Mouse (Mus musculus) brain, embryonic 14.5 days (tissue): Measurements from ENCODE around the gene Ankrd6.

Experiments used
- CTCF ChIP-seq: fragments of 200-500 bp; IDR thresholded peaks from 2 replicates; pipeline ENCODE4 v1.5.1; 2012; ENCODE audit warnings: inconsistent platforms, mild to moderate bottlenecking, moderate library complexity, borderline replicate concordance; ENCODE audit not compliant: insufficient read depth, insufficient read length; ENCODE audit errors: extremely low read depth
- POLR2A ChIP-seq: fragments of 200-500 bp; IDR thresholded peaks from 2 replicates; pipeline ENCODE4 v1.6.1; 2012; ENCODE audit warnings: mild to moderate bottlenecking, inconsistent platforms, borderline replicate concordance; ENCODE audit not compliant: poor library complexity, insufficient read depth, insufficient read length, severe bottlenecking; ENCODE audit errors: extremely low read depth

GRCm38 (mm10) chr4:32989346-32989745 lies 38.7 kb upstream of the Ankrd6 start:
- TF ChIP-seq CTCF (no peak), POLR2A (no peak)
